Mouse (Mus musculus) C2C12 (cell line): ENCODE data around the gene Glt8d1. TPM values are rescaled to one million over a fixed set of nuclear protein-coding genes. Genes with fewer than 3 reads are reported as not detected.

Source experiments
- H3K27me3 ChIP-seq: one replicate; pipeline ENCODE4 v1.6.1; 2011; ENCODE audit not compliant: control insufficient read depth, insufficient read depth, insufficient read length
- H3K36me3 ChIP-seq: one replicate; pipeline ENCODE4 v1.6.1; 2011; ENCODE audit not compliant: control insufficient read depth, insufficient read depth
- H3K4me3 ChIP-seq: one replicate; pipeline ENCODE4 v1.5.1; 2011; ENCODE audit warnings: mild to moderate bottlenecking, control low read depth; ENCODE audit not compliant: poor library complexity, insufficient read depth, severe bottlenecking
- H3K79me2 ChIP-seq: one replicate; pipeline ENCODE4 v1.6.1; 2011; ENCODE audit not compliant: control insufficient read depth, insufficient read depth
- H3K79me3 ChIP-seq: one replicate; pipeline ENCODE4 v1.6.1; 2011; ENCODE audit warnings: low read depth, control low read depth
- H3ac ChIP-seq: one replicate; pipeline ENCODE3; 2011; ENCODE audit warnings: low read depth; ENCODE audit not compliant: control insufficient read depth, insufficient read length
- CEBPB ChIP-seq: IDR thresholded peaks from one replicate; pipeline ENCODE4 v1.6.1; 2011; ENCODE audit warnings: low read depth, mild to moderate bottlenecking, control low read depth, moderate library complexity
- CTCF ChIP-seq: IDR thresholded peaks from one replicate; pipeline ENCODE4 v1.5.1; 2011; ENCODE audit not compliant: control insufficient read depth, insufficient read depth, insufficient read length
- FOSL1 ChIP-seq: IDR thresholded peaks from one replicate; pipeline ENCODE4 v1.8.0; 2011; ENCODE audit warnings: mild to moderate bottlenecking, low read length; ENCODE audit not compliant: poor library complexity, insufficient read depth, severe bottlenecking
- MAX ChIP-seq: IDR thresholded peaks from one replicate; pipeline ENCODE4 v1.6.1; 2011; ENCODE audit warnings: mild to moderate bottlenecking, control low read depth
- MYOD1 ChIP-seq: IDR thresholded peaks from one replicate; pipeline ENCODE4 v1.6.1; 2011; ENCODE audit warnings: low read depth; ENCODE audit not compliant: control insufficient read depth, insufficient read length
- MYOG ChIP-seq: IDR thresholded peaks from one replicate; pipeline ENCODE4 v1.6.1; 2011; ENCODE audit not compliant: control insufficient read depth, insufficient read length; ENCODE audit errors: extremely low read depth
- USF1 ChIP-seq: IDR thresholded peaks from one replicate; pipeline ENCODE4 v1.6.1; 2011; ENCODE audit warnings: low read depth, mild to moderate bottlenecking, control low read depth, moderate library complexity
- long read RNA-seq, 2 experiments: library from polyadenylated mRNA; unstranded; transcript quantifications; one replicate each; pipeline ENCODE4 v2.0.0; 2019 to 2020
- polyA plus RNA-seq: library from polyadenylated mRNA; unstranded; fragments of >200 nt; fragmentation: generic; extraction: Trizol; gene quantifications from one replicate; pipeline ENCODE4 v1.2.1, GENCODE M21; 2012; ENCODE audit warnings: missing spikeins

Glt8d1 gene
- polyA plus RNA-seq, result 13.4 TPM
- long read RNA-seq, experiment 1, transcript Glt8d1-201 (10 exons, 2,018 nt), result minor isoform, 6 of 40 reads
- long read RNA-seq, experiment 1, transcript Glt8d1-202 (10 exons, 1,498 nt), result major isoform, 21 of 40 reads
- long read RNA-seq, experiment 1, partial matches to known transcripts, result 5 of 40 reads
- long read RNA-seq, experiment 1, other reads (novel, unspliced or antisense), result 7 of 40 reads
- long read RNA-seq, experiment 2, transcript Glt8d1-202 (10 exons, 1,498 nt), result major isoform, 33 of 46 reads
- long read RNA-seq, experiment 2, partial matches to known transcripts, result 4 of 46 reads
- long read RNA-seq, experiment 2, other reads (novel, unspliced or antisense), result 7 of 46 reads

GRCm38 (mm10) chr14:31001307-31002205 is at the start of gene Glt8d1, which contains the start of gene Spcs1:
Gene Glt8d1 (plus strand): TSS chr14:31001400.
Gene Spcs1 (minus strand): TSS chr14:31001672.
- peaks cover 34% of the 10 kb centered on the region for H3K79me2 ChIP-seq
- peak within 1 kb of the TSS; percentile 84 for H3ac ChIP-seq
- TF ChIP-seq CEBPB (no peak), MAX (peak; percentile 24)
- peak within 1 kb of the TSS; percentile 59 for H3K4me3 ChIP-seq
- H3K36me3 ChIP-seq, result peaks cover 15% of the 10 kb centered on the region
- no peaks in the 10 kb centered on the region for H3K27me3 ChIP-seq
- H3K79me3 ChIP-seq, result peaks cover 19% of the 10 kb centered on the region

GRCm38 (mm10) chr14:30958517-30958916 is 42.7 kb upstream of the Glt8d1 start:
- Histone ChIP-seq H3K27me3 (no peaks in the 10 kb centered on the region), H3K79me3 (no peaks in the 10 kb centered on the region), H3ac (no peak overlapping the region), H3K4me3 (no peak overlapping the region), H3K79me2 (no peaks in the 10 kb centered on the region), H3K36me3 (peaks cover 4% of the 10 kb centered on the region)
- no peak for TF ChIP-seq MYOG
- no peak for TF ChIP-seq MYOD1
- no peak for TF ChIP-seq USF1
- TF ChIP-seq CEBPB, result no peak
- TF ChIP-seq CTCF, result no peak
- TF ChIP-seq MAX, result no peak
- no peak for TF ChIP-seq FOSL1

DNA sequence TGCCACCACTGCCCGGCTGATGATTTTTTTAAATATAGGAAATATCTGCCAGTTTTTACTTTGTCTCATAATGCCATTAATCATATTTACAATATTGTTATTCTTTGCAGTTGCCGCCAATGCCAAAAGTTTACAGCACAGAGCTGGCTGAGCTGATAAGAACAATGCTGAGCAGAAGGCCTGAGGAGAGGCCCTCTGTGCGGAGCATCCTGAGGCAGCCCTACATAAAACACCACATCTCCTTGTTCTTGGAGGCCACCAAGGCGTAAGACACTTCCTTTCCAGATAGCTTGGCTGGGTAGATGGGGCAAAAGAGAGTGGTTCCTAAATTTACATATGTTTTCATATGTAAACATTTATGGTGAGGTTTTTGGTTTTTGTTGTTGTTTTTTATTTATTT is 42.2 kb upstream of the Glt8d1 start:
- Histone ChIP-seq H3K27me3 (no peaks in the 10 kb centered on the region), H3K79me2 (no peaks in the 10 kb centered on the region), H3K36me3 (peaks cover 4% of the 10 kb centered on the region), H3K79me3 (no peaks in the 10 kb centered on the region), H3K4me3 (no peak overlapping the region), H3ac (no peak overlapping the region)
- TF ChIP-seq USF1 (no peak), FOSL1 (no peak), CTCF (no peak), MYOD1 (no peak), CEBPB (no peak), MYOG (no peak), MAX (no peak)

- H3K27me3 ChIP-seq, result no peaks in the 10 kb centered on the region
- H3K79me3 ChIP-seq, result no peaks in the 10 kb centered on the region
- H3K4me3 ChIP-seq, result no peak overlapping the region
- no peak for TF ChIP-seq MYOG
- no peak for TF ChIP-seq MYOD1
- TF ChIP-seq USF1, result no peak
- no peak for TF ChIP-seq CEBPB
- no peak for TF ChIP-seq FOSL1
- TF ChIP-seq CTCF, result no peak
- TF ChIP-seq MAX, result no peak
- no peak overlapping the region for H3ac ChIP-seq
- H3K36me3 ChIP-seq, result peaks cover 4% of the 10 kb centered on the region
- no peaks in the 10 kb centered on the region for H3K79me2 ChIP-seq
Measured at GRCm38 (mm10) chr14:30960366-30960765, 40.8 kb upstream of the Glt8d1 start.

GRCm38 (mm10) chr14:30974204-30974603 is 27.0 kb upstream of the Glt8d1 start:
- peaks cover 20% of the 10 kb centered on the region for H3K36me3 ChIP-seq
- no peaks in the 10 kb centered on the region for H3K27me3 ChIP-seq
- H3K4me3 ChIP-seq, result no peak overlapping the region
- no peak overlapping the region for H3ac ChIP-seq
- H3K79me2 ChIP-seq, result no peaks in the 10 kb centered on the region
- H3K79me3 ChIP-seq, result no peaks in the 10 kb centered on the region
- no peak for TF ChIP-seq CEBPB
- TF ChIP-seq MYOG, result no peak
- TF ChIP-seq MAX, result no peak
- no peak for TF ChIP-seq MYOD1
- no peak for TF ChIP-seq CTCF
- no peak for TF ChIP-seq FOSL1
- no peak for TF ChIP-seq USF1
